Mouse (Mus musculus) ES-E14 (cell line): ENCODE measurements around the gene Ildr2.

ENCODE experiments used
- CHD2 ChIP-seq: IDR thresholded peaks from 2 replicates; pipeline ENCODE4 v1.6.1; 2014; ENCODE audit warnings: mild to moderate bottlenecking, low read depth, low read length, inconsistent platforms
- MAFK ChIP-seq: IDR thresholded peaks from 2 replicates; pipeline ENCODE4 v1.6.1; 2014; ENCODE audit warnings: mild to moderate bottlenecking, low read depth, low read length, inconsistent platforms; ENCODE audit not compliant: insufficient read depth
- ZNF384 ChIP-seq: IDR thresholded peaks from 2 replicates; pipeline ENCODE4 v1.6.1; 2012; ENCODE audit warnings: low read depth, low read length, inconsistent platforms

DNA sequence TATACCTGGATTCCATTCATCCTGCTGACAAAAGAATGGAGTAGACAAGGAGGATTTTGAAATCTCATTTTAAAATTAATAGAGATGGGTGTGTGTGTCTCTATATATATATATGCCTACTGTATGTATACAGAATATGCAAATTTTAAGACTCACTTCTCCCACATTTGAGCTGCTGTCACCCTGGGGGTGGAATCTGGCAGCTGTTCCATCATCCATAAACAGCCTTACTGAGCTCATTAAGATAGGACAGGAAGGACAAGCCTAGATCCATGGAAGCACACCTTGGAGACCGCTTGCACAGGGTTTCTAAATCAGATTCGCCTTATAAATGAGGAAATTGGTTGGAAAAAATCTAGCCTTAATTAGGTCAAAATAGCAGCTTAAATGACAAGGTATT, 44.9 kb downstream of the Ildr2 start:
- no peak for TF ChIP-seq MAFK
- TF ChIP-seq CHD2, result no peak
- TF ChIP-seq ZNF384, result no peak
